Mouse (Mus musculus) C3H10T1/2 (cell line): ENCODE data around the gene Olfr102. TPM values are rescaled to one million over a fixed set of nuclear protein-coding genes. Genes with fewer than 3 reads are reported as not detected.

Experiments used
- polyA plus RNA-seq, 2 experiments: library from polyadenylated mRNA; unstranded; fragments of >200 nt; fragmentation: generic; extraction: Trizol; gene quantifications; one replicate each; pipeline ENCODE4 v1.2.1; 2012; ENCODE audit warnings: missing spikeins in 2 of 2

Olfr102 gene
- not detected for polyA plus RNA-seq

GRCm38 (mm10) chr17:37316954-37317353, at the start of gene Olfr102:
Gene Olfr102 (minus strand): TSS chr17:37317054.

GRCm38 (mm10) chr17:37359282-37359681, 42.4 kb upstream of the Olfr102 start, which contains the start of gene Olfr104-ps:
Gene Olfr104-ps (plus strand): TSS chr17:37359582.

GRCm38 (mm10) chr17:37339598-37339997, 22.7 kb upstream of the Olfr102 start, which contains the start of gene Olfr103:
Gene Olfr103 (minus strand): TSS chr17:37339698.

GRCm38 (mm10) chr17:37304213-37304612, 12.6 kb downstream of the Olfr102 start, which contains the start of gene Olfr101:
Gene Olfr101 (minus strand): TSS chr17:37304313.

GRCm38 (mm10) chr17:37283360-37283759, 33.5 kb downstream of the Olfr102 start, which contains the start of gene Olfr99:
Gene Olfr99 (minus strand): TSS chr17:37283460.

GRCm38 (mm10) chr17:37270058-37270701, 46.7 kb downstream of the Olfr102 start, which contains the start of gene H2-M3:
Gene H2-M3 (plus strand): TSS chr17:37270220.

GRCm38 (mm10) chr17:37263626-37264025, 53.2 kb downstream of the Olfr102 start, which contains the start of gene Olfr98:
Gene Olfr98 (minus strand): TSS chr17:37263749.

Other genes with a start within 250 kb of the Olfr102 start
- not detected for gene Olfr90, start 228.6 kb downstream of the Olfr102 start, polyA plus RNA-seq
- gene Olfr91, start 218.8 kb downstream of the Olfr102 start, polyA plus RNA-seq = not detected
- not detected for gene Olfr92, start 197.0 kb downstream of the Olfr102 start, polyA plus RNA-seq
- not detected for gene Olfr93, start 155.6 kb downstream of the Olfr102 start, polyA plus RNA-seq
- gene Ubd, start 123.2 kb downstream of the Olfr102 start, polyA plus RNA-seq = under 1 TPM in 1 of 2 experiments, not detected in 1; 0.34 TPM
- gene Olfr94, start 116.1 kb downstream of the Olfr102 start, polyA plus RNA-seq = not detected
- gene Olfr95, start 103.9 kb downstream of the Olfr102 start, polyA plus RNA-seq = not detected
- gene Olfr96, start 96.9 kb downstream of the Olfr102 start, polyA plus RNA-seq = not detected
- not detected for gene Olfr97, start 79.7 kb downstream of the Olfr102 start, polyA plus RNA-seq
- gene Olfr98, start 53.3 kb downstream of the Olfr102 start, polyA plus RNA-seq = not detected
- gene H2-M3, start 46.8 kb downstream of the Olfr102 start, polyA plus RNA-seq = 1 to 10 TPM in 1 of 2 experiments, under 1 TPM in 1; 0.35 to 4.0 TPM
- gene Olfr99, start 33.6 kb downstream of the Olfr102 start, polyA plus RNA-seq = not detected
- not detected for gene Olfr101, start 12.7 kb downstream of the Olfr102 start, polyA plus RNA-seq
- gene Olfr103, start 22.6 kb upstream of the Olfr102 start, polyA plus RNA-seq = not detected
- not detected for gene Olfr104-ps, start 42.5 kb upstream of the Olfr102 start, polyA plus RNA-seq
- not detected for gene Olfr105-ps, start 62.0 kb upstream of the Olfr102 start, polyA plus RNA-seq
- gene Olfr106-ps, start 73.3 kb upstream of the Olfr102 start, polyA plus RNA-seq = not detected
- not detected for gene Olfr107, start 82.2 kb upstream of the Olfr102 start, polyA plus RNA-seq
- not detected for gene Olfr108, start 128.4 kb upstream of the Olfr102 start, polyA plus RNA-seq
- not detected for gene Olfr109, start 141.9 kb upstream of the Olfr102 start, polyA plus RNA-seq
- gene H2-M2, start 166.5 kb upstream of the Olfr102 start, polyA plus RNA-seq = not detected
- not detected for gene Olfr110, start 175.4 kb upstream of the Olfr102 start, polyA plus RNA-seq
- not detected for gene Olfr111, start 191.0 kb upstream of the Olfr102 start, polyA plus RNA-seq